Mouse (Mus musculus) inflammation-experienced regulatory T-cells, adult 6 months (primary cell): ENCODE measurements around the gene Il9r. TPM values are rescaled to one million over a fixed set of nuclear protein-coding genes. Genes with fewer than 3 reads are reported as not detected.
A peak's percentile ranks its signal among the peaks of the same experiment; 100 is the strongest.
"Not testable (repeated sequence)": the region's sequence is repeated elsewhere in the genome, so short reads cannot be mapped to it uniquely, and the experiment has no call there.

Experiments
- ATAC-seq: one replicate; pipeline ENCODE4 v1.8.0; 2017
- polyA plus RNA-seq, 3 experiments: library from polyadenylated mRNA; unstranded; fragments of 100-300 nt; shearing (Covaris generic); gene quantifications; one replicate each; pipeline ENCODE4 v1.2.1; 2017

Gene Il9r
- polyA plus RNA-seq, 3 experiments from 2014 or later: 2.8 to 5.4 (median 4.9) TPM

GRCm38 (mm10) chr11:32226124-32226871 lies 26.2 kb upstream of the Il9r start, which contains the start of gene Mpg:
Mpg (plus strand) TSS chr11:32226505.
- peak; percentile 89 for ATAC-seq

DNA sequence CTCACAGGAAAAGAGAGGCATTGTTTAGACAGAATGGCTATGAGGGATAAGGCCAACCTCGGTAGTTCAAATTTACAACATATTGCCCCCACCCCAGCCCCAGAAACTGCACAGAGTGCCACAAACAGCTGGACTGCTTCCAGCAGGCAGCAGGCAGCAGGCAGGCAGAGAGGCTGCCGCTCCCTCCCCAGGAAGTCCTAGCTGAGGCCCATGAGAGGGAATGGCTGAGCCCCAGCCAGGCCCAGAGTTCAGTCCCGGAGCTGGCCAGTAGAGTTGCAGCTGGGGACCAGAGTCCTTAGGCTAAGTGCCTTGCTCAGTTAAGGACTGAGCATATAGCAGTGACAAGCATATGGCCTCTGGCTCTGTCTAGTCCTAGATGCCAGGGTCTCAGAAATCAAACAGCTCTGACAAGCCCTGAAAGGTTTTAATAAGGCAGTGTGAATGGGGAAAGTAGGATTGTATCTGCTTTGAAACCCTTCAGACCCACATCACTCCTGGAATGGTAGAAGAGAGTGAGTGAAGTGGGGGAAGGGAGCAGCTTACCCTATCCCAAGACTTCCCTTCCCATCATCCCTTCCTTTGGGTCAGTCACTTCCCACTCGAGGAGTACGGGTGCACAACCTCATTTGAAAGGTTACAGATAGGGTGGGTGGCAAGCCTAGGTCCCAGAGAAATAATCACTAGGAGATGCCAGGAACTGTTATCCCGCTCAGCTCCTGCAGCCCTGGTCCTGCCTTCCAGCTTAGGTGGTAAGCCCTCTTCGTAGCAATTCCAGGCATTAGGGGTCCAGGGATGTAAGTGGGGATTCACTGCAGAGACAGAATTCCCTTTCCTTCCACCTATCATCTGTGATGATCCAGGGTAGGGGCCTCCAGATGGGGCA lies 25.4 kb upstream of the Il9r start:
- ATAC-seq: no peak

GRCm38 (mm10) chr11:32224468-32225139 lies 24.5 kb upstream of the Il9r start:
- no peak for ATAC-seq

DNA sequence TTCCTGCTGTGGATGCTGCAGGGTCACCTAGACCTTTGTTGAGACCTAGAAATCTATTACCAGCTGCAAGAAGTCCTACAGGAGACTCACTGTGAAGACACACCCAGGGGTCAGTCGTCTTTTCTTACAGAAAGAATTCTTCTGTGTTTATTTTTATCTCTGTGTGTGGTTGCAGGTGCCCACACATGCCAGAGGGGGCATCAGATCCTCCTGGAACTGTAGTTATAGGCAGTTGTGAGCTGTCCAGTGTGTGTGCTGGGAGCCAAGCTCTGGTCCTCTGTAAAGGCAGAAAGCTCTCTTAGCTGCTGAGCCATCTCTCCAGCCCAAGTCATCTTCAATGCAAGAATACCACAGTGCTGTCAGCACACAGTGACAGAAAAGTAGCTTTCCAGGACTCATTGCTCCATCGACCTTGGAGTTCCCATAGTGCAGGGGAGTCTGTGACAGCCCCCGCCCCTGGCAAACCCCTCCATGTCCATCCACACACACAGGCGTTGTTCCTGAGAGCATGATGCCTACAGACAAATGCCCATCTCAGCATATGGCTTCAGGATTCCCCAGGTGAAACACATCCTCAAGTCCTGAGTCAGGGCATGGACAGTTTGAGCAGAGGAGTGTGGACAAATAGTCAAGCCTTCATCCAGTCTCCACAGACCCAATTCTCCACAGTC lies 23.4 kb upstream of the Il9r start:
- no peak for ATAC-seq

DNA sequence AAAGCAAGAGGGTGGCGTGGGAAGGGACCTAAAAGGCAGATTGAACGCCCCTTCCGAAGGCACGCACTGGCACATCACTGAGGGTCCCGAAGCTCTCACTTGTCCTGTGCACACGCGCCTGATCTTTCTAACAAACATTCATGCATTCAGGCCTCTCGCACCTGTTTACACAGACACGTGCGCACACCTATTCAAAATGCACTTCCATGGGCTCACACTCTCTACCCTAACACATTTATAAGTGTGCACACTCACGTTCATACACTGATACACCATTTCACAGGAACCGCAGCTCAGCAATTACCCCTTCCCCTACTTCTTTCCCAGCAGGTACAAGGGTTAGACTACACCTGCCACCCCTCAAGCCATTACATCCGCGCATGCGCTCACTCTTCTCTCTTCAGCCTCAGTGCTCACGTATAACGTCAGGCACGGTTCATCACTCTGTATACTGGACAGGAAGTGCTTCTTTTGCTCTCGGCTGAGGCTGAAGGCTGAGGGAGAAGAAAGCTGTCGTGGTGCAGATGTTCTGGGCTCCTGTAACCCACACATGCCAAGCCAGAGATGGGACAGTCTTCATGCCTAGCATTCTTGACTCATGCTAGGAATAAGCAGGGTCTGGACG lies 22.6 kb upstream of the Il9r start:
- ATAC-seq: peak; percentile 20

DNA sequence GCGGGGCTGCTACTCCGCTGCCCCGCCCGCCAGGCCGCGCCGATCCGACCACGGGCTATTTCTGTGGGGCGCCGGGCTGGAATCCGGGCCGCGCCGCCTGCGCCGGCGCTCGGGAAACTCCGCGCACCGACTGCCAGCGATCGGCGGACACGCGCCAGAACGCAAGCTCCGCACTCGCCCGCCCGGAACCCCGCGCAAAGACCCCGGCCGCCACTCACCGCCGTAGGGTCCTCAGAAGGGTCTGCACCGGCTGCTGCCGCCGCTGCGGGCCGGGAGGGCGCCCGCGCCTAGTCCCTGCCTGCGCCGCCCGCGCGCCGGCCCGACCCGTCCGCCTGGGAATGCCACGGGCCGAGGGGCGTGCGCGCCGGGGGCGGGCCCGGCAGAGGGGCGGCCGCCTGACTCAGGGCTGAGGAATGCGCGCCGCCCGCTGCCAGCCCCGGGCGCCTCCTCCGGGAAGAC lies 21.9 kb upstream of the Il9r start, which contains the start of gene Rhbdf1:
TSS of gene Rhbdf1 (minus strand) at position 350 of the 459 bp plus-strand sequence.
- ATAC-seq: no peak

DNA sequence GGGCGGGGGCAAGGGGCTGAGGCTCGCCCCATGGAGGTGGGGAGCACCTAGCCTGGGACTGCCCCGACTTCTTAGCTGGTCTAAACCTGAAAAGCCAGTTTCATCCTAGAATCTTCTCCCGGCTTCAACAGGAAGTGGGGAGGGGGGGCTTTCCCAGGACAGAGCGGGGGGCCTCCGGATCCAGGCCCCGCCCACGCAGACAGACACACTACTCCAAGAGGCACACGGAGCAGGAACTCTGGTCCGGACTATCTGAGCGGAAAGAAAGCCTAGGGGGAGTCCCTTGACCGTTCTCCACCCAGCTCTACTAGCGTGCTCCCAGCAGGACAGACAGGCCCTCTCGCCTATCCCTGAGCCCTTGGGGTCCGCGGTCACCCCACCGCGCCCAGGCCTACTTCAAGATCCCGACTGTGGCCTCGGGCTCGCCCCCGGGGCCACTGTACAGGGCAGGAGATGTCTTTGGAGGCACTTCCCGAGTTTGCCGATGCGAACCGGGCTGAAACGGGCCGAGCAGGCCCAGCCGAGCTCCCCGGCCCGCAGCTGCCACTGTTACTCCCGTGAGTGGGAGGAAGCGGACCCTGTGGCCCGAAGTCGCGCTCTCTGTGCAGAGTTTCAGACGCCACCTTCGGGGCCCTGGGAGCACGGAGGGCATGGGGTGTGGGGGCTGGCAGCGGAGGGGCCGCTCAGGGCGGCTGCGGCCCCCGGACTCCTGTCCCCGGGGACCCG lies 21.3 kb upstream of the Il9r start:
- no peak for ATAC-seq

DNA sequence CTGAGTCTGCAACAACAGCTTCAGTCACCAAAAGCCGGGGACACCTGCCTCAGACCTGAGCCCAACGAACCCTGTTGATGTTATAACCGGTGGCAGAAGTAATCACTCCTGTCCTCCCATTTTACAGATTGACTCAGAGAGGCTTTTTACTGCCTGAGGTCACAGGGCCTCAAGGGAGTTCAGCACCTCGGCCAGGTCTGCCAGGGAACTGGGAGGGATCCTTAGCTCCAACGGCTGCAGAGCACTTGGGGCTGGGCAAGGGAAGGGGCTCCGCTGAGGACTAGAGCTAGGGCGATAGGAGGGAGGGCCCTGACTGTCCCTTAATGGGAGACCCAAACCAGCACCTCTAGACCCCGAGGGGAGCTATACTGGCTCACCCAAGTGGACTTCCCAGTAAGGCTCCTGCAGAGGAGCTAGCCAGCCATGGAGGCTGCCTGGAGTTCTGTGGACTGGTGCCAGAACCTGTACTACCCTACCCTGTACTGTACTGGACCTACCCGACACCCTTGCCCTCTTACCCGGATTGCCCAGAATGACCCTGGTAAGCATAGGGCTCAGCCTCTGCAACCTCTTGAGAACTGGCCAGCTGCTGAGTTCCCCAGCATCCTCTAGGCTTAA lies 20.6 kb upstream of the Il9r start:
- no peak for ATAC-seq

DNA sequence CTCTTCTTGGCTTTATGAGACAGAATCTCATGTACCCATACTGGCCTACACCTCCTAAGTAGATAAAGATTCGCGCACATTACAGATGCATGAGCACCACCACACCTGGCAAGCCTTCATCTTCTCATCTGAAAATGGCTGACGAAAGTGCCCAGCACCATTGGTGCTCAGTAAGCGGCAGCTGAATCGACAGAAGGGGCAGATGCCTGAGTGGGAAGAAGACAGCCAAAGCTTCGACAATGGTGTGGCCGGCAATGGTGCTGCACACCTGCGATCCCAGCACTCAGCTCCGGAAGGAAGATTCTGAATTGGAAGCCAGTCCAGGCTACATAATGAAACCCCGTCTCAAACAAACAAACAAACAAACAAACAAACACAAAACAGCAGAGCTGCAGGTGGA lies 19.2 kb upstream of the Il9r start:
- no peak for ATAC-seq

- no peak for ATAC-seq
Observed at GRCm38 (mm10) chr11:32218501-32219050, 18.5 kb upstream of the Il9r start.

- peak; percentile 84 for ATAC-seq
Observed at GRCm38 (mm10) chr11:32216851-32217250, 16.8 kb upstream of the Il9r start.

- ATAC-seq: no peak
Observed at GRCm38 (mm10) chr11:32215372-32216162, 15.5 kb upstream of the Il9r start.

DNA sequence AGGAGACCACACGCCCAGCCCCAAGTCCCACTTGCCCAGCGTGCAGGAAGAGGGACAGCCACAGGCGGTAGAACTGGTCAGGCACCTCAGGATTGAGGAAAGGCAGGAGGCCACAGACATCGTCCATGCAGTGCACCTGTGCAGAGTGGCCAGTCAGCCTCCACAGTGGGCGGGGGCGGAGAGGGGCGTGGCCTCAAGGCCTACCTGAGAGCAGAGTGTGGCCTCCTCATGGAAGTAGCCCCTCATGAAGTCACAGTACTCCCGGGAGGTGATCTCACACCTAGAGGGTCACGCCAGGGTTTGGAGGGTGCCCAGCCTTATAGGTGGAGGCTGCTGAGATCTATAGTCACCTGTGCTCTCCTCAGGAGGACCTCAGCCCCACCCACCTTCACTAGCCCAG lies 10.5 kb upstream of the Il9r start:
- ATAC-seq: no peak

DNA sequence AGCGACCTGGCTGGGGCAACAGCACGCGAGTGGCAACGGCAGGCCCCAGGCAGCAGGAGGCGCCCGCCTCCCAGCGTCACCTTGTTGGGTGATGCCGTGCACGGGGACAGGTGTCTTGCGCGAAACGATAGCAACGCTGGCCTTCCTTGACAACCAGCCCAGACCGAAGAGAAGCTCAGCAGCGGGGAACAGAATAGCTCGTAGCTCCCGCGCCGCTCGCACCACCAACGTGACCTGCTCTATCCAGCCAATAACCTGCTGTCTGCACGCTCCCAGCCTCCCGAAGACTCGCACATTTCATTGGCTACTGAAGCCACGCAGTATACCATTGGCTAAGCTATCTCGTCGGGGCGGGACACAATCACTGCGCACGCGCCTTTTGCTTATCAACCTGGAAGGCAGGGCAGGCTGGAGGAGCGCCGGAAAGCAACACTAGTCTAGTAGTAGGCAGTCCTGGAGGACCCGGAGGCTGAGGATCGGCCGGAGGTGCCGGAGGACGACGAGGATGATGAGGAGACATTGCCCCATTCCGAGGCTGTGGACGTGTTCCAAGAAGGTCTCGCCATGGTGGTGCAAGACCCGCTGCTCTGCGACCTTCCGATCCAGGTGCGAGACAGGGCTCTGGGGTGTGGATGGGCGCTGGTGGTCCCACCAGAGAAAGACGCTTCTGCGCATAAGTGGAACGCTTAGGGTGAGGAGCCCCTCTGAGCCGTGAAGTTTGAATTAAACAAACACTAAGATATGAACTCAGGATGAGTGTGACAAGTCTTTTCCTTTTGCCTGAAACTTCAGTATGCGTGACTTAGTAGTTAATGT lies 5.2 kb upstream of the Il9r start, which contains the start of gene Snrnp25:
TSS of gene Snrnp25 (plus strand) at position 358 of the 816 bp plus-strand sequence.
- peak; percentile 99 for ATAC-seq

- ATAC-seq: no peak
Observed at GRCm38 (mm10) chr11:32201922-32202685, 2.0 kb upstream of the Il9r start.

GRCm38 (mm10) chr11:32200992-32201391 lies 913 bp upstream of the Il9r start:
- ATAC-seq: not testable (repeated sequence)

DNA sequence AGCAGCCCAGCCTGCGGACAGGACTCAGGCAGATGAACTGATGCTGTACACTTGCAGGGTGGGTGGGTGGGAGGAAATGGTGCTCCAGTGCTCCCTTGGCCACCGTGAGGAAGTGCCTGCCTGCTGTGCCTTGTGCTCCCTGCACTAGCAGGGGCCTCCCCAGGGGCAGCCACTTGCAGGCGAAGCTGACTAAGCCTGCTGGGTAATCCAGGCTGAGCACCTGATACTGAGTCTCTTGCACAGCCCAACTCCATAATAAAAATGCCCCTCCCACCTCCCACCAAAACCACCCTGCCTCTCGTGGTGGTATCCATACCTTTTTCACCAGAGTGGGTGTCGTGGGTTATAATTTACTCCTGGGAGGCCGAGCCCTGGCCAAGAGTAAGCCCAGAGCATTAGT lies 849 bp downstream of the Il9r start:
- ATAC-seq: peak; percentile 27
